In genomic region chr11:101111178-101111577, GRCm38 (mm10) we compare ENCODE assay signal across 35 mouse cellular contexts.
"Had no signal": no experiment of that assay in that cellular context is flagged by ENCODE, and none has a peak within 500 bp of the region (broad histone marks: within the 10 kb centered on the region; RNA-seq: fewer than 3 reads in every experiment).

No protein-coding gene starts in this region.

- H3K4me2 ChIP-seq: heart, embryonic 11.5 days; heart, embryonic 12.5 days; heart, embryonic 13.5 days; heart, embryonic 15.5 days; hindbrain, embryonic 12.5 days; hindbrain, embryonic 13.5 days; hindbrain, embryonic 14.5 days; hindbrain, embryonic 15.5 days; intestine, embryonic 15.5 days; kidney, embryonic 15.5 days had no signal

- H3K27ac ChIP-seq: heart, embryonic 10.5 days; heart, embryonic 13.5 days; heart, embryonic 15.5 days; hindbrain, embryonic 10.5 days; hindbrain, embryonic 12.5 days; hindbrain, embryonic 13.5 days; hindbrain, embryonic 14.5 days; hindbrain, embryonic 15.5 days; hindbrain, postnatal 0 days; intestine, embryonic 15.5 days; kidney, embryonic 15.5 days; kidney, postnatal 0 days; layer of hippocampus, adult 2 months had no signal

- H3K36me3 ChIP-seq: heart, embryonic 15.5 days; hindbrain, embryonic 12.5 days; hindbrain, embryonic 15.5 days; intestine, embryonic 15.5 days had no signal

- H3K9me3 ChIP-seq: heart, embryonic 10.5 days; heart, embryonic 12.5 days; heart, embryonic 15.5 days; hindbrain, embryonic 12.5 days; hindbrain, embryonic 15.5 days; intestine, embryonic 15.5 days; kidney, embryonic 15.5 days had no signal

- H3K9ac ChIP-seq: heart, embryonic 12.5 days; heart, embryonic 13.5 days; heart, embryonic 15.5 days; hindbrain, embryonic 12.5 days; hindbrain, embryonic 13.5 days; hindbrain, embryonic 14.5 days; hindbrain, embryonic 15.5 days; intestine, embryonic 15.5 days; kidney, embryonic 15.5 days had no signal

- H3K4me3 ChIP-seq: heart, embryonic 10.5 days; heart, embryonic 12.5 days; heart, embryonic 13.5 days; heart, embryonic 15.5 days; hindbrain, embryonic 10.5 days; hindbrain, embryonic 12.5 days; hindbrain, embryonic 13.5 days; hindbrain, embryonic 15.5 days; intestine, embryonic 15.5 days; kidney, embryonic 15.5 days; layer of hippocampus, adult 2 months had no signal

- DNase-seq: heart, postnatal 10 days; heart, postnatal 14 days; heart, postnatal 36 days; heart, postnatal 4 days; kidney, adult 11 months; kidney, adult 18-20 months; kidney, adult 2 months; kidney, adult 8-10 months; kidney, adult 9 months; kidney, postnatal 10 days; kidney, postnatal 14 days; kidney, postnatal 25 days; kidney, postnatal 36 days; kidney, postnatal 4 days; layer of hippocampus, adult 9-11 months; layer of hippocampus, postnatal 36 days had no signal

- H3K27me3 ChIP-seq: heart, embryonic 12.5 days; heart, embryonic 13.5 days; heart, embryonic 15.5 days; hindbrain, embryonic 12.5 days; hindbrain, embryonic 13.5 days; hindbrain, embryonic 15.5 days; intestine, embryonic 15.5 days; kidney, embryonic 15.5 days had no signal

- ATAC-seq: hindbrain, embryonic 16.5 days; hindbrain, postnatal 0 days; inflammation-experienced regulatory T-cells, adult 6 months; intestine, embryonic 16.5 days; intestine, postnatal 0 days had no signal
